Mouse (Mus musculus): Measurements from ENCODE around the gene Gsdme. TPM values are rescaled to one million over a fixed set of nuclear protein-coding genes. Genes with fewer than 3 reads are reported as not detected.

Gene Gsdme
- total and polyA plus RNA-seq, 3 experiments = 0.27 to 1.5 TPM; not detected in 1

DNA sequence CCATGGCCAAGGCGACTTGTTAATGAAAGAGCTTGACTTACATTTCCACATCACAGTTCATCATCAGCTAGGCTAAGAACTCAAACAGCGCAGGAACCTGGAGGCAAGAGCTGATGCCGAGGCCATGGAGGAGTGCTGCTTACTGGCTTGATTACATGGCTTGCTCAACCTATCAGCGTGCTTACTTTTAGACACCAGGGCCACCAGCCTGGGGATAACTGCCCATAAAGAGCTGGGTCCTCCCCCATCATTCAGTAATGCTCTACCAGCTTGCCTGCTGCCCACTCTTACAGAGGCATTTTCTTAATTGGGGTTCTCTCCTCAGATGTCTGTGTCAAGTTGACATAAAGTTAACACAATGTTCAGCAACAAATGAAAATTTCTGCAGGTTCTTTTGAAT lies 58.6 kb downstream of the Gsdme start:
- Histone ChIP-seq H3K79me2 (ENCODE audit: control insufficient read depth, insufficient read depth, low read length, poor library complexity) (no peaks in the 10 kb centered on the region), H3K4me3 (ENCODE audit: control insufficient read depth in 1 of 2, insufficient read depth in 1 of 2, low read depth in 2 of 2, low read length in 2 of 2) (no peak overlapping the region), H3K9ac (ENCODE audit: control insufficient read depth, low read depth, low read length, poor library complexity, severe bottlenecking) (no peak overlapping the region), H3K27me3 (ENCODE audit: control insufficient read depth in 1 of 2, insufficient read depth in 2 of 2, low read length in 2 of 2) (no peaks in the 10 kb centered on the region), H3K27ac (ENCODE audit: control insufficient read depth, low read depth, low read length) (no peak overlapping the region), H3K9me3 (replicated peaks; ENCODE audit: insufficient read depth, low read length) (no peaks in the 10 kb centered on the region), H3K36me3 (ENCODE audit: control insufficient read depth in 1 of 2, insufficient read depth in 2 of 2, low read length in 2 of 2) (peaks cover 1 to 7% of the 10 kb centered on the region in 2 experiments; a peak in 2 of 4 replicates), H3K4me1 (ENCODE audit: control insufficient read depth in 1 of 2, insufficient read depth in 2 of 2, low read length in 2 of 2) (peaks cover 0 to 3% of the 10 kb centered on the region in 2 experiments; a peak in 3 of 4 replicates)
- TF ChIP-seq BHLHE40 (IDR thresholded peaks at IDR 0.05; ENCODE audit: borderline replicate concordance, low read depth, low read length) (no peak), MAX (IDR thresholded peaks at IDR 0.05; ENCODE audit: low read length) (no peak), MEF2A (IDR thresholded peaks at IDR 0.05; ENCODE audit: extremely low read depth, insufficient replicate concordance, low read depth, low read length, poor library complexity, severe bottlenecking) (no peak), ZMIZ1 (IDR thresholded peaks at IDR 0.05; ENCODE audit: low read depth, low read length) (no peak), RAD21 (IDR thresholded peaks at IDR 0.05; ENCODE audit: low read depth, low read length) (no peak), TAL1 (IDR thresholded peaks at IDR 0.05; ENCODE audit: low read length) (no peak)
- no peak for DNase-seq (ENCODE audit: low read depth, low spot score)

DNA sequence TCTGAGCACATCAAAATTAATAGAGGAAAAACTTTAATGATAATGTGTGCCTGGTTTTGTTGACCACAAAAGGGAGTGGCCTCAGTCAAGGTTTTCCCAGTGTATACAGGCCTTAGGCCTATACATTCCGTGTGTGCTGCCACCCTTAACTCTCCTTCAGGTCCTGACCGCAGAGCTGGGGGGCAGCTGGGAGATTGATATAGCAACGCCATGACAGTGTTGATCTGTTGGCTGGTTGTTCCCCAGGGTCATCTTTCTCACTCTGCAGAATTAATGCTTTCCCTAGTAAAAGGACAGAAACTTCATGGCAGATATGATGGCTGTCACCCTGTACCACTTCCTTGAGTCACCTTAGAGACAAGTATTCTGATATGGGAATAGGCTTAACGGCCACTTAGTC lies 59.3 kb downstream of the Gsdme start:
- H3K27ac ChIP-seq (ENCODE audit: control insufficient read depth, low read depth, low read length) = no peak overlapping the region
- H3K9me3 ChIP-seq (replicated peaks; ENCODE audit: insufficient read depth, low read length) = no peaks in the 10 kb centered on the region
- H3K79me2 ChIP-seq (ENCODE audit: control insufficient read depth, insufficient read depth, low read length, poor library complexity) = no peaks in the 10 kb centered on the region
- H3K36me3 ChIP-seq (ENCODE audit: control insufficient read depth in 1 of 2, insufficient read depth in 2 of 2, low read length in 2 of 2) = peaks cover 1 to 7% of the 10 kb centered on the region in 2 experiments; a peak in 3 of 4 replicates
- TF ChIP-seq MAX (IDR thresholded peaks at IDR 0.05; ENCODE audit: low read length) = no peak
- no peak for TF ChIP-seq TAL1 (IDR thresholded peaks at IDR 0.05; ENCODE audit: low read length)
- TF ChIP-seq NELFE (IDR thresholded peaks at IDR 0.05; ENCODE audit: low read depth, low read length) = no peak
- TF ChIP-seq MAFK (IDR thresholded peaks at IDR 0.05; ENCODE audit: borderline replicate concordance, low read depth, low read length) = no peak
- no peak for TF ChIP-seq CHD2 (IDR thresholded peaks at IDR 0.05; ENCODE audit: low read length)
- TF ChIP-seq POLR2AphosphoS5 (IDR thresholded peaks at IDR 0.05; ENCODE audit: borderline replicate concordance, low read depth, low read length) = no peak
- no peak for TF ChIP-seq RCOR1 (IDR thresholded peaks at IDR 0.05; ENCODE audit: low read depth, low read length)
- TF ChIP-seq GATA1 (IDR thresholded peaks at IDR 0.05; ENCODE audit: low read depth, low read length) = 0 out of 2 replicates have a peak, but pooled peaks have one; percentile 43
- no peaks in the 10 kb centered on the region for H3K27me3 ChIP-seq (ENCODE audit: control insufficient read depth in 1 of 2, insufficient read depth in 2 of 2, low read length in 2 of 2)
- H3K4me3 ChIP-seq (ENCODE audit: control insufficient read depth in 1 of 2, insufficient read depth in 1 of 2, low read depth in 2 of 2, low read length in 2 of 2) = no peak overlapping the region
- no peak overlapping the region for H3K9ac ChIP-seq (ENCODE audit: control insufficient read depth, low read depth, low read length, poor library complexity, severe bottlenecking)
- H3K4me1 ChIP-seq (ENCODE audit: control insufficient read depth in 1 of 2, insufficient read depth in 2 of 2, low read length in 2 of 2) = peaks cover 0 to 3% of the 10 kb centered on the region in 2 experiments; a peak in 3 of 4 replicates
- no peak for DNase-seq (ENCODE audit: low read depth, low spot score)

- Histone ChIP-seq H3K9ac (ENCODE audit: control insufficient read depth, low read depth, low read length, poor library complexity, severe bottlenecking) (no peak overlapping the region), H3K4me1 (ENCODE audit: control insufficient read depth in 1 of 2, insufficient read depth in 2 of 2, low read length in 2 of 2) (no peaks in the 10 kb centered on the region), H3K27ac (ENCODE audit: control insufficient read depth, low read depth, low read length) (no peak overlapping the region), H3K9me3 (replicated peaks; ENCODE audit: insufficient read depth, low read length) (no peaks in the 10 kb centered on the region), H3K36me3 (ENCODE audit: control insufficient read depth in 1 of 2, insufficient read depth in 2 of 2, low read length in 2 of 2) (peaks cover 0 to 13% of the 10 kb centered on the region in 2 experiments; a peak in 3 of 4 replicates), H3K4me3 (ENCODE audit: control insufficient read depth in 1 of 2, insufficient read depth in 1 of 2, low read depth in 2 of 2, low read length in 2 of 2) (no peak overlapping the region), H3K27me3 (ENCODE audit: control insufficient read depth in 1 of 2, insufficient read depth in 2 of 2, low read length in 2 of 2) (no peaks in the 10 kb centered on the region), H3K79me2 (ENCODE audit: control insufficient read depth, insufficient read depth, low read length, poor library complexity) (no peaks in the 10 kb centered on the region)
- TF ChIP-seq NRF1 (IDR thresholded peaks at IDR 0.05; ENCODE audit: insufficient read depth, low read depth, low read length, poor library complexity, severe bottlenecking) (no peak), CTCF (IDR thresholded peaks at IDR 0.05 in 2 of 3, conservative IDR thresholded peaks at IDR 0.05 in 1 of 3; ENCODE audit: control insufficient read depth in 1 of 3, insufficient read depth in 1 of 3, low read depth in 2 of 3, low read length in 3 of 3, poor library complexity in 1 of 3, severe bottlenecking in 1 of 3) (no peak), RAD21 (IDR thresholded peaks at IDR 0.05; ENCODE audit: low read depth, low read length) (no peak), POLR2AphosphoS2 (IDR thresholded peaks at IDR 0.05; ENCODE audit: low read length) (no peak), EP300 (IDR thresholded peaks at IDR 0.05; ENCODE audit: low read depth in 1 of 2, low read length in 2 of 2) (no peak), USF2 (IDR thresholded peaks at IDR 0.05; ENCODE audit: borderline replicate concordance in 1 of 2, insufficient read depth in 1 of 2, low read depth in 1 of 2, low read length in 2 of 2) (no peak), ZC3H11A (IDR thresholded peaks at IDR 0.05; ENCODE audit: low read depth, low read length) (no peak), TBP (IDR thresholded peaks at IDR 0.05; ENCODE audit: low read depth, low read length) (no peak), GABPA (IDR thresholded peaks at IDR 0.05; ENCODE audit: low read depth, low read length) (no peak), SMC3 (IDR thresholded peaks at IDR 0.05; ENCODE audit: low read depth, low read length) (no peak), NELFE (IDR thresholded peaks at IDR 0.05; ENCODE audit: low read depth, low read length) (no peak), HCFC1 (IDR thresholded peaks at IDR 0.05; ENCODE audit: low read depth, low read length) (no peak), MAFK (IDR thresholded peaks at IDR 0.05; ENCODE audit: borderline replicate concordance, low read depth, low read length) (no peak)
- no peak for DNase-seq (ENCODE audit: low read depth, low spot score)
Observed at GRCm38 (mm10) chr6:50193851-50194250, 69.8 kb downstream of the Gsdme start.

Data from MEL (cell line).